Mouse (Mus musculus) lung, postnatal 0 days (tissue): ENCODE measurements around the gene Plekhb1. TPM values are rescaled to one million over a fixed set of nuclear protein-coding genes. Genes with fewer than 3 reads are reported as not detected.

Experiments used
- ATAC-seq: fragments of 200-750 bp; cut with Nextera tagmentation; 2 replicates; pipeline ENCODE4 v1.8.0; 2017; ENCODE audit warnings: moderate library complexity
- DNase-seq: peaks from one replicate; pipeline ENCODE4 v3.0.0-alpha.2; 2016; ENCODE audit warnings: low spot score
- H3K27ac ChIP-seq: fragments of 300-500 bp; sonication (generic); 2 replicates; pipeline ENCODE4 v1.5.1; 2014; ENCODE audit warnings: antibody characterized with exemption, mild to moderate bottlenecking, low read length, mixed read lengths
- H3K27me3 ChIP-seq: fragments of 300-500 bp; sonication (generic); replicated peaks from 2 replicates; pipeline ENCODE4 v1.6.1; 2014; ENCODE audit warnings: low read length, mixed read lengths; ENCODE audit not compliant: insufficient read depth
- H3K36me3 ChIP-seq: fragments of 300-500 bp; sonication (generic); 2 replicates; pipeline ENCODE4 v1.6.1; 2014; ENCODE audit warnings: low read length, mixed read lengths; ENCODE audit not compliant: insufficient read depth
- H3K4me1 ChIP-seq: fragments of 300-500 bp; sonication (generic); 2 replicates; pipeline ENCODE4 v1.6.1; 2014; ENCODE audit warnings: antibody characterized with exemption, low read depth, low read length, mixed read lengths; ENCODE audit not compliant: insufficient read depth
- H3K4me2 ChIP-seq: fragments of 300-500 bp; sonication (generic); replicated peaks from 2 replicates; pipeline ENCODE4 v1.6.1; 2014; ENCODE audit warnings: low read depth, mild to moderate bottlenecking, low read length, moderate library complexity, mixed read lengths
- H3K4me3 ChIP-seq: fragments of 300-500 bp; sonication (generic); 2 replicates; pipeline ENCODE4 v1.5.1; 2014; ENCODE audit warnings: low read depth, low read length
- H3K9ac ChIP-seq: fragments of 300-500 bp; sonication (generic); replicated peaks from 2 replicates; pipeline ENCODE4 v1.6.1; 2014; ENCODE audit warnings: low read depth, mild to moderate bottlenecking
- H3K9me3 ChIP-seq: fragments of 300-500 bp; sonication (generic); 2 replicates; pipeline ENCODE4 v1.6.1; 2016; ENCODE audit warnings: low read length, mixed read lengths
- CTCF ChIP-seq: IDR thresholded peaks from 2 replicates; pipeline ENCODE4 v1.5.1; 2016; ENCODE audit warnings: antibody characterized with exemption, mild to moderate bottlenecking
- EP300 ChIP-seq: IDR thresholded peaks from 2 replicates; pipeline ENCODE4 v1.6.1; 2016; ENCODE audit warnings: antibody characterized with exemption, mild to moderate bottlenecking, control low read depth
- WGBS: fragments of 180-500 bp; shearing (Covaris S2); extraction: QIAGEN DNeasy Blood & Tissue Kit; methylation state at CpG from one replicate; pipeline ENCODE4 v1.1.7; 2014; 5-methylcytosine and 5-hydroxymethylcytosine counted together
- polyA plus RNA-seq: library from polyadenylated mRNA; unstranded; fragments of >200 nt; fragmentation: Nextera tagmentation; extraction: Ambion mirVana; gene quantifications from 2 replicates; pipeline ENCODE4 v1.2.1, GENCODE M21; 2015

Plekhb1 gene
- polyA plus RNA-seq, 1 experiment from 2014 or later: 44.4 TPM

DNA sequence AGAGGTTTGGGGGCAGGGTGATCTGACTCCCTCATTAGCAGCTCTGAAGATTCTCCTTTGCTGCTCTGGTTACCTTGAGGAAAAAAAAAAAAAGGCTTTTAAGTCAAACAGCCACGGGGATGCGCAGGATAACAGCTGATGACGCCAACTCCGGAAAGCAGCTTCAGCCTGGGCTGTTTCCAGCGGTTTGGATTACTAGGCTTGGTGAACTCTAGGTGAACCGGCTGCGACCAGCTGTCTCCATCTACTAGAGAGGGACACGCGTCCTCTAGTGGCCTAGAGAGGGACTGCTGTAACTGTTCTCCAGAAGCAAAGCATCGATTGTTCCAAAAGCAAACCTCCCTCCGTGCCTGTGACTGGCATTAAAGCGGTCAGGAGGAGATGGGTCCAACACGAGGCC lies 976 bp upstream of the Plekhb1 start:
- DNase-seq: peak; percentile 96
- Histone ChIP-seq H3K4me3 (no peak overlapping the region), H3K27ac (no peak overlapping the region), H3K4me1 (no peaks in the 10 kb centered on the region), H3K9ac (no peak overlapping the region), H3K27me3 (no peaks in the 10 kb centered on the region), H3K9me3 (no peaks in the 10 kb centered on the region), H3K36me3 (no peaks in the 10 kb centered on the region), H3K4me2 (peak overlapping the region; percentile 27; the same call in 1 of the 2 replicates)
- TF ChIP-seq EP300: no peak
- peak; percentile 99 for TF ChIP-seq CTCF
- peak; percentile 86 for ATAC-seq
- 2% methylated on average over 13 of the region's 13 CpGs for WGBS

DNA sequence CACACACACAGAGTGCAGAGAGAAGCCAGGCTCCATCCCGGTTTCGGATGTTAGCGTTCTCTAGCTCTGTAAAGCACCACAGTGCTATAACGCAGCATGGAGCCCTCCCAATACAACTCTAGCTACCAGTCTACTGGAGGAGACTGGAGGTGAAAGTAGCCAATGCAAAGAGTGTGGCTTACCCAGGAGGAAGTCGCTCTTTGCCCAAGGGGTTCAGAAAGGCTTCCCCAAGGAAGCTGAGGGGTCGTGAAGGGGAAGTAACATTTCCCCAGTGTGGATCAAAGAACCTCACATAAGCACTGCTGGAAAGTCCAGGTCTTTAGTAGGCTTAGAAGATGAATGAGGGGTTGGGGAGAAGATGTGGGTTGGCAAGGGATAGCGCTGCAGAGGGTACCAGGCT lies 950 bp downstream of the Plekhb1 start:
- H3K4me3 ChIP-seq: no peak overlapping the region
- H3K4me1 ChIP-seq: no peaks in the 10 kb centered on the region
- 84% methylated on average over 7 of the region's 7 CpGs for WGBS
- H3K9ac ChIP-seq: no peak overlapping the region
- H3K27me3 ChIP-seq: no peaks in the 10 kb centered on the region
- no peaks in the 10 kb centered on the region for H3K9me3 ChIP-seq
- H3K4me2 ChIP-seq: no peak overlapping the region
- TF ChIP-seq EP300 (no peak), CTCF (no peak)
- no peak for DNase-seq
- no peak for ATAC-seq
- H3K27ac ChIP-seq: no peak overlapping the region
- H3K36me3 ChIP-seq: no peaks in the 10 kb centered on the region

DNA sequence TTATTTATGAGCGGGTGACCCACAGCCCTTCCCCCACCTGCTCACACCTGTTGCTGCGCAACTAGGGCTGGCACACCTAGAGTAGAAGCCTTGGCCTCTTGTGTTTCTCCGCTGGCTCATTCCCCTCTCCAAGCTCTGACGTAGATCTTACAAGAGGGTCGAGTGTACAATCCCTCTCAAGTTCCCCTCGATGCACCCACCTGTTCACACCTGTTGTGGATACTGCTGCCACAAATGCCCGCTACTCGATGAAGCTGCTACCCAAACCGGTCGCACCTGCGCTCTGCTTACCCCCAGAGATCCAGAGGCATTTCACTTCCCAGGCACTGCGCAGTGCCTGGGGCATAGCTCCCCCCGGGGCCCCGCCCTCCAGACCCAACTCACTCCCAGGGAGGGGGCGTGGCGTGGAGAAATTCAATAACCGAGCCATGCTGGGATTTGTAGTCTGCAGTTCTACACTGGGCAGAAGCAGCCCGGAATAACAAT lies 4.1 kb downstream of the Plekhb1 start:
- no peak for TF ChIP-seq CTCF
- no peak for TF ChIP-seq EP300
- Histone ChIP-seq H3K9ac (no peak overlapping the region), H3K27ac (peak overlapping the region; percentile 72), H3K27me3 (no peaks in the 10 kb centered on the region), H3K36me3 (no peaks in the 10 kb centered on the region), H3K4me3 (peak overlapping the region; percentile 14; the same call in 1 of the 2 replicates), H3K9me3 (no peaks in the 10 kb centered on the region), H3K4me2 (peak overlapping the region; percentile 38), H3K4me1 (no peaks in the 10 kb centered on the region)
- ATAC-seq (peak; percentile 92), DNase-seq (peak; percentile 91)
- 27% methylated on average over 18 of the region's 18 CpGs for WGBS

DNA sequence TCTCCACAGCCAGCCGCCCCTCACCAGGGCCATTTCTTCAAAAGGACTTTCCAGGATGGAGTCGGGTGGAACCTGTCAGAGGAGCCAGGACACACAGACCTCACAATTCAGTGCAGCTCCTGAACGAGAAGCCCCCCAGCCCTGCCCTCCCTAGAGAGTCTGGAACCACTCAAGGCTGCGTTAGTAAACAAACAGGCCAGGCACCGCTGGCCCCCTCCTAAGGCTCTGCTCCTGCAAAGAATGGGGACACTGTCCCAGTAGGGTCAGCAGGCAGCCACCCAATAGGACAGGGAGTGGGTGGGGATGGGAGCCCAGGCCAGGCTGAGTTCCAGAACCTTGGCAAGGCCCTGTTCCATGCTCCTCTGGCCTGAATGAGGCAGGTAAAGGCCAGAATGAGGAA lies 5.5 kb downstream of the Plekhb1 start:
- H3K9ac ChIP-seq: no peak overlapping the region

DNA sequence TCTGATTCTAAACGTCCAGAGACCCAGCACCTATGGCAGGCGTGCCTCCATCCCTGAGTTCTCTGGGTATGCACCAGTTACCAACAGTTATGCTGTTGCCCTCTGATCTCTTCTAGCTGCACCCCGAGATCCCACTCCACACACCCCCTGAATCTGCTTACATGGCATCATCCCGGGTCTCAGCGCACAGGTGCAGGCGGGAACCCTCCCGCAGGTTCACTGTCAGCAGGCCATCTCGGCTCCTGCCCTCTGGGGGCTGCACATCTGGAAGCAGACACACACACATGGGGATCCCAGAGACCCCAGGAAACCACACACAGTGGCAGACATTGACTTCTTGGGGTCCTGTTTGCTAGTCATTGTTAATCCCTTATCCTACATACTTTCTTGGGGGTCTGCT lies 7.8 kb downstream of the Plekhb1 start:
- no peaks in the 10 kb centered on the region for H3K27me3 ChIP-seq
- no peak for ATAC-seq
- no peak overlapping the region for H3K27ac ChIP-seq
- no peak overlapping the region for H3K4me3 ChIP-seq
- no peak overlapping the region for H3K4me2 ChIP-seq
- no peak for TF ChIP-seq EP300
- no peak for TF ChIP-seq CTCF
- no peaks in the 10 kb centered on the region for H3K36me3 ChIP-seq
- H3K9me3 ChIP-seq: no peaks in the 10 kb centered on the region
- 86% methylated on average over 8 of the region's 8 CpGs for WGBS
- H3K9ac ChIP-seq: no peak overlapping the region
- H3K4me1 ChIP-seq: 0 out of 2 replicates have a peak, but pooled peaks cover 3% of the 10 kb centered on the region
- no peak for DNase-seq

More for the DNA sequence above, 5.5 kb downstream of the Plekhb1 start:
- H3K27ac ChIP-seq: no peak overlapping the region
- H3K9me3 ChIP-seq: no peaks in the 10 kb centered on the region
- DNase-seq (no peak), ATAC-seq (no peak)
- no peaks in the 10 kb centered on the region for H3K27me3 ChIP-seq
- no peak overlapping the region for H3K4me3 ChIP-seq
- no peaks in the 10 kb centered on the region for H3K4me1 ChIP-seq
- H3K36me3 ChIP-seq: no peaks in the 10 kb centered on the region
- 31% methylated on average over 5 of the region's 5 CpGs for WGBS
- TF ChIP-seq CTCF: no peak
- no peak for TF ChIP-seq EP300
- H3K4me2 ChIP-seq: no peak overlapping the region

DNA sequence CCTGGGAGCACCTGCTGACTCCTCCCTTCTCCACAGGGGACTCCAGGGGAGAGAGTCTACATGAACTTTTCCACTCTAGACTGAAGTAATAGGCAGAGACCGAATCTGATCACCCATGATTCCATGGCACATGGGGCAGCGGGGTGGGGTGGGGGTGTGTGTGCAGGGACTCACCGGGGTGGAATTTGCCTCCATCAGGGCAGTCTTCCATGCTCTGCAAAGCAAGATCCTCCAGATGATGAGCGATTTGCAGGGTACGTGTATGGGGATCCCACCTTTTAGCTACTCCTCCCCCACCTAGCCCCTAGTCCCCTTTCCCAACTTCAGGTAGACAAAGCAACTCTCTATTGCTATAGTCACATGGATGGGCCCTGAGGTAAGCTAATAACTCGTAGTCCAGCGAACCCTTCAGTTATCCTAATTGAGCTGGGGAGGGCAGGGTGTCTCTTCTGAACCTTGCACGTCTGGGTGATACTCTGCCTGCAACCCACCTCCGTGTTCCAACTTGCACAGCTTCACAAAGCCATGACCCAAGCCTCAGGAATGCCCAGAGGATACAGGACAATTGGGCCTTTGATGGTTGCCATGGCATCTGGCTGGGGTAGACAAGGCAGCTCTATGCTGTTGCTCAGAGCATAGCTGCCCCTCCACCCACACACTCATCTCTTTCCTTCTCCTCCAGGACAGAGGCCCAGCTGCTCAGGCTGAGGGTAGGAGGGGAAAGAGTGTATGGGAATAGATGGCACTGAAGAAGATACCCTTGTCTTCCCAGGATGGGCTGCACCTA lies 8.5 kb downstream of the Plekhb1 start:
- WGBS: 78% methylated on average over 9 of the region's 9 CpGs
- no peak overlapping the region for H3K4me2 ChIP-seq
- no peak for TF ChIP-seq EP300
- TF ChIP-seq CTCF: no peak
- H3K9ac ChIP-seq: no peak overlapping the region
- no peaks in the 10 kb centered on the region for H3K27me3 ChIP-seq
- H3K27ac ChIP-seq: no peak overlapping the region
- 0 out of 2 replicates have a peak, but pooled peaks cover 3% of the 10 kb centered on the region for H3K4me1 ChIP-seq
- DNase-seq (no peak), ATAC-seq (no peak)
- no peak overlapping the region for H3K4me3 ChIP-seq
- no peaks in the 10 kb centered on the region for H3K36me3 ChIP-seq
- no peaks in the 10 kb centered on the region for H3K9me3 ChIP-seq
